Mouse (Mus musculus) forebrain, embryonic 13.5 days (tissue): ENCODE data around the gene Olfr429. TPM values are rescaled to one million over a fixed set of nuclear protein-coding genes. Genes with fewer than 3 reads are reported as not detected.
"Not testable (repeated sequence)": the region's sequence is repeated elsewhere in the genome, so short reads cannot be mapped to it uniquely, and the experiment has no call there.

Source experiments
- ATAC-seq: fragments of 200-750 bp; cut with Nextera tagmentation; 2 replicates; pipeline ENCODE4 v1.8.0; 2017
- H3K27ac ChIP-seq: fragments of 300-500 bp; sonication (generic); 2 replicates; pipeline ENCODE4 v1.5.1; 2015; ENCODE audit warnings: inconsistent platforms, mild to moderate bottlenecking, moderate library complexity
- H3K27me3 ChIP-seq: fragments of 300-500 bp; sonication (generic); 2 replicates; pipeline ENCODE4 v1.6.1; 2015; ENCODE audit warnings: mild to moderate bottlenecking, inconsistent platforms
- H3K36me3 ChIP-seq: fragments of 300-500 bp; sonication (generic); 2 replicates; pipeline ENCODE4 v1.6.1; 2015; ENCODE audit warnings: mild to moderate bottlenecking, inconsistent platforms; ENCODE audit not compliant: poor library complexity, severe bottlenecking
- H3K4me1 ChIP-seq: fragments of 300-500 bp; sonication (generic); 2 replicates; pipeline ENCODE4 v1.6.1; 2015; ENCODE audit warnings: inconsistent platforms
- H3K4me2 ChIP-seq: fragments of 300-500 bp; sonication (generic); 2 replicates; pipeline ENCODE4 v1.6.1; 2015; ENCODE audit warnings: inconsistent platforms, mild to moderate bottlenecking, moderate library complexity
- H3K4me3 ChIP-seq: fragments of 300-500 bp; sonication (generic); 2 replicates; pipeline ENCODE4 v1.5.1; 2015; ENCODE audit warnings: mild to moderate bottlenecking, inconsistent platforms
- H3K9ac ChIP-seq: fragments of 300-500 bp; sonication (generic); 2 replicates; pipeline ENCODE4 v1.6.1; 2015; ENCODE audit warnings: mild to moderate bottlenecking, inconsistent platforms
- H3K9me3 ChIP-seq: fragments of 300-500 bp; sonication (generic); replicated peaks from 2 replicates; pipeline ENCODE4 v1.6.1; 2016; ENCODE audit warnings: inconsistent platforms
- WGBS: fragments of 180-500 bp; shearing (Covaris S2); methylation state at CpG from one replicate; pipeline ENCODE4 v1.1.7; 2015; 5-methylcytosine and 5-hydroxymethylcytosine counted together
- polyA plus RNA-seq: library from polyadenylated mRNA; unstranded; fragments of >200 nt; fragmentation: Nextera tagmentation; extraction: Ambion mirVana; gene quantifications from 2 replicates; pipeline ENCODE4 v1.2.1, GENCODE M21; 2015

Gene Olfr429
- polyA plus RNA-seq = not detected in 2 replicates

- Histone ChIP-seq H3K27ac (no peak within 1 kb of the TSS), H3K27me3 (no peaks in the 10 kb centered on the region), H3K4me1 (no peaks in the 10 kb centered on the region), H3K36me3 (no peaks in the 10 kb centered on the region), H3K9me3 (no peaks in the 10 kb centered on the region), H3K4me2 (no peak within 1 kb of the TSS), H3K9ac (no peak within 1 kb of the TSS), H3K4me3 (no peak within 1 kb of the TSS)
- WGBS = 90% methylated on average over 2 of the region's 2 CpGs
- no peak for ATAC-seq
These were observed at the start of gene Olfr429 for GRCm38 (mm10) chr1:174084031-174084430. TSS of gene Olfr429 (plus strand) at chr1:174084331.

- Histone ChIP-seq H3K27ac (no peak overlapping the region), H3K9me3 (no peaks in the 10 kb centered on the region), H3K27me3 (no peaks in the 10 kb centered on the region), H3K36me3 (no peaks in the 10 kb centered on the region), H3K4me3 (no peak overlapping the region), H3K9ac (no peak overlapping the region), H3K4me2 (no peak overlapping the region), H3K4me1 (no peaks in the 10 kb centered on the region)
- WGBS = 41% methylated on average over 4 of the region's 4 CpGs
- no peak for ATAC-seq
These were observed 48.3 kb upstream of the Olfr429 start for GRCm38 (mm10) chr1:174035841-174036240.

- no peaks in the 10 kb centered on the region for H3K36me3 ChIP-seq
- no peak for ATAC-seq
- no peak overlapping the region for H3K4me3 ChIP-seq
- H3K4me2 ChIP-seq = no peak overlapping the region
- H3K9ac ChIP-seq = no peak overlapping the region
- H3K4me1 ChIP-seq = no peaks in the 10 kb centered on the region
- no peak overlapping the region for H3K27ac ChIP-seq
- no peaks in the 10 kb centered on the region for H3K27me3 ChIP-seq
- no peaks in the 10 kb centered on the region for H3K9me3 ChIP-seq
- WGBS = 92% methylated on average over 3 of the region's 3 CpGs
These were observed 45.7 kb upstream of the Olfr429 start for GRCm38 (mm10) chr1:174038480-174038879.

GRCm38 (mm10) chr1:174040523-174041177, 43.5 kb upstream of the Olfr429 start, which contains the start of gene Olfr433:
TSS of gene Olfr433 (plus strand) at chr1:174040705.
- no peak for ATAC-seq
- Histone ChIP-seq H3K27ac (no peak within 1 kb of the TSS), H3K4me2 (no peak within 1 kb of the TSS), H3K36me3 (no peaks in the 10 kb centered on the region), H3K9me3 (no peaks in the 10 kb centered on the region), H3K9ac (no peak within 1 kb of the TSS), H3K27me3 (no peaks in the 10 kb centered on the region), H3K4me1 (no peaks in the 10 kb centered on the region), H3K4me3 (no peak within 1 kb of the TSS)
- 92% methylated on average over 7 of the region's 7 CpGs for WGBS

- H3K4me3 ChIP-seq, H3K36me3 ChIP-seq, H3K9ac ChIP-seq, H3K4me2 ChIP-seq, H3K4me1 ChIP-seq, H3K27me3 ChIP-seq, H3K27ac ChIP-seq, H3K9me3 ChIP-seq: not testable (repeated sequence)
- peak; percentile 13; the same call in 1 of the 2 replicates for ATAC-seq
- whole genome bisulfite sequencing = 90% methylated on average over 12 of the region's 12 CpGs
These were observed 41.8 kb upstream of the Olfr429 start for GRCm38 (mm10) chr1:174042091-174042884.

- no peak overlapping the region for H3K4me2 ChIP-seq
- H3K4me1 ChIP-seq = no peaks in the 10 kb centered on the region
- H3K27me3 ChIP-seq = no peaks in the 10 kb centered on the region
- no peak overlapping the region for H3K9ac ChIP-seq
- H3K9me3 ChIP-seq = no peaks in the 10 kb centered on the region
- 82% methylated on average over 2 of the region's 2 CpGs for WGBS
- H3K27ac ChIP-seq = no peak overlapping the region
- no peaks in the 10 kb centered on the region for H3K36me3 ChIP-seq
- no peak overlapping the region for H3K4me3 ChIP-seq
- ATAC-seq = no peak
These were observed 39.7 kb upstream of the Olfr429 start for GRCm38 (mm10) chr1:174044431-174044830.

- not testable (repeated sequence) for ATAC-seq, H3K27me3 ChIP-seq, H3K9ac ChIP-seq, H3K9me3 ChIP-seq, H3K27ac ChIP-seq, H3K4me1 ChIP-seq, H3K36me3 ChIP-seq, H3K4me2 ChIP-seq, H3K4me3 ChIP-seq
- WGBS = 90% methylated on average over 6 of the region's 6 CpGs
These were observed 35.9 kb upstream of the Olfr429 start for GRCm38 (mm10) chr1:174048227-174048626.

- H3K9me3 ChIP-seq = no peaks in the 10 kb centered on the region
- no peak within 1 kb of the TSS for H3K4me3 ChIP-seq
- H3K27me3 ChIP-seq = no peaks in the 10 kb centered on the region
- H3K4me1 ChIP-seq = no peaks in the 10 kb centered on the region
- H3K36me3 ChIP-seq = no peaks in the 10 kb centered on the region
- no peak for ATAC-seq
- H3K4me2 ChIP-seq = no peak within 1 kb of the TSS
- no peak within 1 kb of the TSS for H3K9ac ChIP-seq
- 68% methylated on average over 2 of the region's 2 CpGs for WGBS
- H3K27ac ChIP-seq = no peak within 1 kb of the TSS
These were observed 35.2 kb upstream of the Olfr429 start, which contains the start of gene Olfr432 for GRCm38 (mm10) chr1:174048893-174049292. TSS of gene Olfr432 (plus strand) at chr1:174049205.

GRCm38 (mm10) chr1:174049357-174049756, 34.8 kb upstream of the Olfr429 start:
- not testable (repeated sequence) for H3K27me3 ChIP-seq, H3K4me1 ChIP-seq, H3K36me3 ChIP-seq, H3K4me3 ChIP-seq, H3K9ac ChIP-seq, H3K27ac ChIP-seq, H3K4me2 ChIP-seq, H3K9me3 ChIP-seq, ATAC-seq
- WGBS = 83% methylated on average over 4 of the region's 4 CpGs

GRCm38 (mm10) chr1:174050532-174050931, 33.6 kb upstream of the Olfr429 start:
- Histone ChIP-seq H3K4me2 (no peak overlapping the region), H3K9ac (no peak overlapping the region), H3K4me3 (no peak overlapping the region), H3K9me3 (no peaks in the 10 kb centered on the region), H3K36me3 (no peaks in the 10 kb centered on the region), H3K27ac (no peak overlapping the region), H3K4me1 (no peaks in the 10 kb centered on the region), H3K27me3 (no peaks in the 10 kb centered on the region)
- no peak for ATAC-seq
- WGBS = 89% methylated on average over 4 of the region's 4 CpGs

- ATAC-seq = no peak
- H3K4me1 ChIP-seq = no peaks in the 10 kb centered on the region
- H3K27ac ChIP-seq = no peak overlapping the region
- H3K36me3 ChIP-seq = no peaks in the 10 kb centered on the region
- 87% methylated on average over 4 of the region's 4 CpGs for WGBS
- H3K4me2 ChIP-seq = no peak overlapping the region
- no peak overlapping the region for H3K9ac ChIP-seq
- H3K9me3 ChIP-seq = no peaks in the 10 kb centered on the region
- no peak overlapping the region for H3K4me3 ChIP-seq
- no peaks in the 10 kb centered on the region for H3K27me3 ChIP-seq
These were observed 32.6 kb upstream of the Olfr429 start for GRCm38 (mm10) chr1:174051515-174051914.

- no peak overlapping the region for H3K4me2 ChIP-seq
- H3K9me3 ChIP-seq = no peaks in the 10 kb centered on the region
- no peaks in the 10 kb centered on the region for H3K36me3 ChIP-seq
- H3K27me3 ChIP-seq = no peaks in the 10 kb centered on the region
- WGBS = 86% methylated on average over 5 of the region's 5 CpGs
- H3K4me1 ChIP-seq = no peaks in the 10 kb centered on the region
- no peak for ATAC-seq
- H3K27ac ChIP-seq = no peak overlapping the region
- H3K9ac ChIP-seq = no peak overlapping the region
- no peak overlapping the region for H3K4me3 ChIP-seq
These were observed 32.1 kb upstream of the Olfr429 start for GRCm38 (mm10) chr1:174051931-174052536.
